Mouse (Mus musculus) lung, adult 2 months (tissue): Measurements from ENCODE around the gene Dab2ip. TPM values are rescaled to one million over a fixed set of nuclear protein-coding genes. Genes with fewer than 3 reads are reported as not detected.

Experiments
- DNase-seq: peaks from one replicate; pipeline ENCODE4 v3.0.0; 2022
- H3K4me1 ChIP-seq: fragments of 200-500 bp; 2 replicates; pipeline ENCODE4 v1.6.1; 2011; ENCODE audit warnings: low read length; ENCODE audit not compliant: control insufficient read depth, insufficient read depth
- H3K4me3 ChIP-seq: fragments of 200-500 bp; replicated peaks from 2 replicates; pipeline ENCODE3; 2011; ENCODE audit warnings: low read depth, mild to moderate bottlenecking, control low read depth, low read length; ENCODE audit errors: extremely low read depth
- CTCF ChIP-seq: fragments of 200-500 bp; IDR thresholded peaks from 2 replicates; pipeline ENCODE4 v1.5.1; 2011; ENCODE audit warnings: mild to moderate bottlenecking, low read length, control low read depth; ENCODE audit not compliant: insufficient read depth
- POLR2A ChIP-seq: fragments of 200-500 bp; IDR thresholded peaks from 2 replicates; pipeline ENCODE4 v1.6.1; 2011; ENCODE audit warnings: low read depth, mild to moderate bottlenecking, control low read depth, low read length, borderline replicate concordance; ENCODE audit errors: extremely low read depth
- WGBS: fragments of 180-500 bp; shearing (Covaris S2); methylation state at CpG from one replicate; pipeline ENCODE4 v1.1.7; 2018; 5-methylcytosine and 5-hydroxymethylcytosine counted together
- polyA plus RNA-seq: library from polyadenylated mRNA; depleted of rRNA; stranded (reverse); fragments of >200 nt; gene quantifications from 2 replicates; pipeline ENCODE4 v1.2.3, GENCODE M21; 2012

Gene Dab2ip
- polyA plus RNA-seq, 1 experiment: 113 TPM

DNA sequence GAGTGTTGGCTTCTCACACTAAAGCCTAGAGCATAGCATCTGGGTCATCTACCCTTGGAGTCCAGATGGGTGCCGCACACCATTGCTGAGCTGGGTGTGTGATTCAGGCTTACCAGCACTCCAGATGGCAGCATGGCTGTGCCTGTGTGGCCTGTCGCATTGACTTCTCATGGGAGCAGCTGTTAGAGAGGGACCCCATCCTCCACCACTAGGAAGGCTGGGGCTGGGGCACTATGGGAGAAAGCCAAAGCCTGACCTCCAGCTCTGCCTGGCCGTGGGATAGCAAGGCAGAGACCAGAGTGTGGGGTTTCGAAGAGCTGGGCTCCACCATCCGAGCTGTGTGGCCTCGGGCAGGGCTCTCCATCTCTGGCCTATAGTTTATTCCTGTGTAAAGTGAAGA lies 67.5 kb downstream of the Dab2ip start:
- no peak for TF ChIP-seq CTCF
- TF ChIP-seq POLR2A: no peak
- H3K4me1 ChIP-seq: peaks cover 36% of the 10 kb centered on the region
- H3K4me3 ChIP-seq: no peak overlapping the region
- no peak for DNase-seq
- WGBS: 88% methylated on average over 6 of the region's 6 CpGs

DNA sequence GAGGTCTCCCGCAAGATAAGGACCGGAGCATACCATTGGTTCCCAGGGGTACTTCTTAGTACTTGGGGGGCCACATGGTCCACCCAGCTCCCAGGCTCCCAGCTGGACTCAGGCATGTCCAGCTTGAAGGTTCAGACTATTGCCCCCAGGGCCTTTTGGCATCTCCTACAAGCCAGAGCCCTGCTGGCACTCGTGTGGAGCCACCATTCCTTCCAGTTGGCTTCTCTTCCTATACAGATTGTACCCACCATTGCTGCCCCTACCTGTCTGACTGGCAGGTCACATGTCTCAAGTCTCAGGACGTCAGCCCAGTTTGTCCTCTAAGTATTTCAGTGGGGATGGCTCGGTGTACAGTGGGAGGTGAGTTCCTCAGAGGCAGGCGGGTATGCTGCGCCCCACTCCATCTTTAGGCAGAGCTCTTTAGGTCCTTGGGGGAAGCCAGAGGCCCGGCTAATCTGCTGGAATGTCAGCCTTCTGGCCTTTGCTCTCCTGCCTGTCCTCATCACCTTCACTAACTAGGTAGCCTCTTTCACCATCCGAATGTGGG lies 68.2 kb downstream of the Dab2ip start:
- 76% methylated on average over 9 of the region's 9 CpGs for WGBS
- Histone ChIP-seq H3K4me3 (no peak overlapping the region), H3K4me1 (peaks cover 36% of the 10 kb centered on the region)
- TF ChIP-seq POLR2A (no peak), CTCF (no peak)
- no peak for DNase-seq

DNA sequence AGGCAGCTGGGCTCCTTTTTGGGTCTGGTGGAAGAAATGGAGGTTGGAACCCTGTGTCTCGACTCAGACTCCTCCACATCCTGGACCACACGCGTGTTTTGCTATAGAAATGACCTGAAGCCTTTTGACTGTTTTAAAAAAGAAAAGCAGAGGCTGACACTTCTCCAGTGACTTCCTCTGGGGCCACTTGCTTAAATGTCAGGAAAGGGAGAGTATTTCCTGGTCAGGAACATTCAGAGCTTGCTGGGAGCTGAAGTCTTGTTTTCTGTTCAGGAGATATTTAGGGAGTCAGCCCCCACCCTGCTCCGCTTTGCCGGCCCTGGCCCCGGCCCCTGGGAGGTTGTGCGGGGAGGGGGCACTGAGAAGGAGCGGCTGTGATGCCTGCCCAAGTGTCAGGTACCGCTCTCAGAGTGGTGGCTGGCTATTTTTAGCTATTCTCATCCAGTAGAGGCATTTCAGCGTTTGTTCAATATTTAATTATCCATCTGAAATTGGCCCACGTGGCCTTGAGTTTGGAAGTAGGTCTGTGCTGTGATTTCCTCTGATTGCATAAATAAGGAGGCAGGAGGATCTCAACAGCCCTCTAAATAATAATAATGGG lies 69.3 kb downstream of the Dab2ip start:
- TF ChIP-seq CTCF (no peak), POLR2A (no peak)
- no peak for DNase-seq
- H3K4me1 ChIP-seq: peaks cover 35% of the 10 kb centered on the region
- no peak overlapping the region for H3K4me3 ChIP-seq
- WGBS: 24% methylated on average over 11 of the region's 11 CpGs

DNA sequence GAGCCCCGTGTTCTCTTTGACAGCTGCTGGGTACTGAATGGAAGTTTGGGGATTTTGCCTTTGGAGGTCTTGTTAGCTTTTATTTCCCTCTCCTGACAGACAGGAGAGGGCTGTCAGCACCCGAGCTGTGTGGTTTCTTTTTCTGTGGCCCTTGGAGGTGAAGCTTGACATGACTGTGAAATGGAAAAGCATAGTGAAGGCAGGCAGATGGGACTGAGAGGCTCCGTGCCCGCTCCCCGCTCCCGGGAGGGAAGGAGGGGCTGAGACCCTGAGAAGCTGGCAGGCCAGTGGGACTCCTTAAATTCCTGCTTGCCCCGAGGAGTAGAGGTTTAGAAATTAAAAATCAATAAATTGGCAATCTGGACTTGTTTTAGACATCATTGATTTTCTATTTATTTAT lies 70.0 kb downstream of the Dab2ip start:
- H3K4me1 ChIP-seq: peaks cover 29% of the 10 kb centered on the region
- DNase-seq: no peak
- WGBS: 60% methylated on average over 7 of the region's 7 CpGs
- no peak overlapping the region for H3K4me3 ChIP-seq
- TF ChIP-seq POLR2A: no peak
- no peak for TF ChIP-seq CTCF

DNA sequence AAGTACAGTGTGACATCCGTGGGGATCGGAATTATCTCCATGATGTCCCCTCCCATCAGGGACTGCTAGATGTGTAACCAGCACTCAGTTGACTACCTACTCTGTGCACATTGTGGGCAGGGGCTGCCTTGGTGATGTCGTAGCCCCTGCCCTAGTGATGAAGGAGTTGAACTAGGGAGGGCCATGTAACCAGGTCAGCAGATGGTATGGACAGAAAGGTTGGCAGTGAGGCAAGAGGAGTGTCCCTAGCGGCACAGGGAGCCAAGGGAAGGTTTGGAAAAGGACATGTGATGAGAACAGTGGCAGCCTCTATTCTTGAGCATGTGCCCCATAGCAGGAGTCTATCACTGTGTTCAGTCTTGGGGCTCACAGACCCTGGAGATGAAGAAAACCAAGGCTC lies 70.6 kb downstream of the Dab2ip start:
- WGBS: 79% methylated on average over 4 of the region's 4 CpGs
- Histone ChIP-seq H3K4me3 (no peak overlapping the region), H3K4me1 (peaks cover 24% of the 10 kb centered on the region)
- no peak for TF ChIP-seq POLR2A
- no peak for TF ChIP-seq CTCF
- DNase-seq: no peak

DNA sequence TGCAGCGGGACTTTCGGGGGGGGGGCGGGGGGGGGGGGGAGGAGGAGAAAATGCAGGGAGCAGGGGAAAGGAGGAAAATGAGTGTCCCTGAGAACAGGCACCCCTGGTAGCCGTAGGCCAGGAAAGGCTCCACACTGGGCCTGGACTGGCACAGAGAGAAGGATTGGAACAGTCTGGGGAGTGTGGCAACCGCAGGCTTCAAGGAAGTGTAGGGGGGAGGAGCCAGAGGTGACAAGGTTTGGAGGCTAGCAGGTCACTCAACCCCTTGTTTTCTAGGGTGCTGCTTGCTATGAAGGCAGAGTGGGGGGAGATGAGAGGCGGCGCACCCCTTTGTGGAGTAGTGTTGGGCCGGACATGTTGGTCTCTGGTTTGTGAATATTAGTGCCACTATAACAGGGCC lies 71.1 kb downstream of the Dab2ip start:
- 86% methylated on average over 6 of the region's 8 CpGs for WGBS
- no peak for DNase-seq
- TF ChIP-seq CTCF (no peak), POLR2A (no peak)
- H3K4me1 ChIP-seq: peaks cover 20% of the 10 kb centered on the region
- H3K4me3 ChIP-seq: no peak overlapping the region

DNA sequence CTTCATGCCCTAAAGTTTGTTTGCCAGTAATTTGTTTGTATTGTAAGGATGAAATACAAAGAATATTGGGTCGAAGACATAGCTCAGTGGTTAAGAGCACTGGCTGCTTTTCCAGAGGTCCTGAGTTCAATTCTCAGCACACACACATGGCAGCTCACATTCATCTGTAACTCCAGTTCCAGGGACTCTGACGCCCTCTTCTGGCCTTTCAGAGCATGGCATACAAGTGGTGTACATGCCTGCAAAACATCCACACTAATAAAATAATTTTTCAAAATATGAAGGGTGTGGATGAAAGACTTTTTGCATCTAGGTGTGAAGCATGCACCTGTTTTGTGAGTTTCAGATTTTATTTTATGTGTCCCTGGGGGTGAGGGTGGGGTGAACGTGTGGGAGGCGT lies 75.3 kb downstream of the Dab2ip start:
- WGBS: 95% methylated on average over 4 of the region's 4 CpGs
- H3K4me1 ChIP-seq: peaks cover 6% of the 10 kb centered on the region
- no peak overlapping the region for H3K4me3 ChIP-seq
- TF ChIP-seq POLR2A (no peak), CTCF (no peak)
- DNase-seq: no peak

DNA sequence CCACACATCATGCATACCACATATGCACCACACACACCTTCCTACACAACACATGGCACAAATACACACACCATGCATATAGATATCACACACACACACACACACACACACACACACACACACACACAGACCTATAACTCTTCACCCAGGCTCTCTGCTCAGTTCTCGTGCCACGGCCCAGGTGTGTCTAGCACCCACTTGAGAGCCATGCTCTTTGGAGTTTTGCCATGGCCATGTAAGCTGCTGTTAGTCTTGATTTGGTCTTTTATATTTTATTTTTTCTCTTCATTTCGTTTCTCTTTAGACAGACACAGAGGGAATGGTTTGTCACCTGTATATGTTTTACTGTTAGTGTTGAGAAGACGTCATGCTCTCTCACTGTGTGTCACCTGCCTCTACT lies 76.9 kb downstream of the Dab2ip start:
- DNase-seq: no peak
- WGBS: 72% methylated on average over 4 of the region's 4 CpGs
- Histone ChIP-seq H3K4me3 (no peak overlapping the region), H3K4me1 (peaks cover 2% of the 10 kb centered on the region; the same call in 1 of the 2 replicates)
- TF ChIP-seq CTCF (no peak), POLR2A (no peak)

DNA sequence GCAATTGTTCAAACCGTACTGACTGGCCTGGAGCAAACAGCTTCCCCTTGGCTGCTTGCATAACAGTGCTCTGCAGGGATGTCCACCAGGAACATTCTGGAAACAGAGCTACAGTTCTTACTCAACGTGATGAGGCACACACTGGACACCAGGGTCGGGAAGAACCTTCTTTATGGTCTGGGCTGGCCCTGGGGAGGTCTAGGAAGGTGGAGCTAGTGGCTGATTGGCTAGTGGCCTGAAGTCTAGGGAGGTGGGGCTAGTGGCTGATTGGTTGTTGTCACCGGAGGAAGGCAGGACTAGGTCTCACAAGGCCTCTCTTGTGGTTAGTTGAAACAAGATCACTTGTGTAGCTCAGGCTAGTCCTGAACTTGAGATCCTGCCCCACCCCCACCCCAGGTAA lies 77.5 kb downstream of the Dab2ip start:
- Histone ChIP-seq H3K4me1 (peaks cover 2% of the 10 kb centered on the region), H3K4me3 (no peak overlapping the region)
- 56% methylated on average over 4 of the region's 4 CpGs for WGBS
- DNase-seq: no peak
- TF ChIP-seq CTCF: no peak
- TF ChIP-seq POLR2A: no peak

DNA sequence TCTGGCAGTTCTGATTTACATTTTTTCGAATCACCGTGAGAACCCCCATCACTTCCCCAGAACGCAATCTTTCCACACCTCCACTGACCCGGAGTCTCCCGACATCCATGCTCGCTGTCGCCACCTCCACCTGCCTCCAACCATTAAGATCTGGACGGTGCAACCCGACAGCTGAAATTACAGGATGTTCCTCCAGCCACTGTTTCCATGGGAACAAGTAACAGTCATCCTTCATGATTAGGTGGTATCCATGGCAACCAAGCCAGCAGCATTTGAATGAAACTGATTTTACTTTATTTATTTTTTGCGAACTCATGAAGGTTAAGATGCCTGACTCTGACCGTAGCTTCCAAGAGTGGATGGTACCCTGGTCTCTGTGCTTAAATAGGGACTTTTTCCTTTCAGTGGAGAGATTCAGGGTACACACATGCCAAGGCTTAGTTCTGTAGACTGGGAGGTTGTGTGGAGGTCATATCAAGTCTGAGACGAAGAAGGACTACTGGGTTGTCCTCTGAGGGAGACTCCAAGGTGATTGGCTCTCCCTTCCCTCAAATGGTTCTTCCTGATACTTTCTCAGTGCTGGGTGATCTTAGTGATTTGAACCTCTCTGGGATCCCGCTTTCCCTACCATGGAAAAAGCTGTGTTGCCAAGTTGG lies 79.9 kb downstream of the Dab2ip start:
- Histone ChIP-seq H3K4me1 (peaks cover 2% of the 10 kb centered on the region), H3K4me3 (no peak overlapping the region)
- 78% methylated on average over 13 of the region's 13 CpGs for WGBS
- no peak for DNase-seq
- TF ChIP-seq CTCF: no peak
- no peak for TF ChIP-seq POLR2A
